Mouse (Mus musculus) midbrain, embryonic 14.5 days (tissue): ENCODE measurements around the gene Ramp1. TPM values are rescaled to one million over a fixed set of nuclear protein-coding genes. Genes with fewer than 3 reads are reported as not detected.

Source experiments
- ATAC-seq: fragments of 200-750 bp; cut with Nextera tagmentation; 2 replicates; pipeline ENCODE4 v1.8.0; 2017; ENCODE audit warnings: moderate number of reproducible peaks, moderate library complexity; ENCODE audit not compliant: low FRiP score, low TSS enrichment
- DNase-seq: peaks from one replicate; pipeline ENCODE4 v3.0.0-alpha.2; 2015
- H3K27ac ChIP-seq: fragments of 300-500 bp; sonication (generic); replicated peaks from 2 replicates; pipeline ENCODE4 v1.5.1; 2014; ENCODE audit warnings: mild to moderate bottlenecking, low read depth, low read length, moderate library complexity
- H3K27me3 ChIP-seq: fragments of 300-500 bp; sonication (generic); 2 replicates; pipeline ENCODE4 v1.6.1; 2014; ENCODE audit warnings: low read length, control low read depth, mixed read lengths; ENCODE audit not compliant: control insufficient read depth, insufficient read depth
- H3K36me3 ChIP-seq: fragments of 300-500 bp; sonication (generic); 2 replicates; pipeline ENCODE4 v1.6.1; 2014; ENCODE audit warnings: low read length, control low read depth; ENCODE audit not compliant: control insufficient read depth, insufficient read depth
- H3K4me1 ChIP-seq: fragments of 300-500 bp; sonication (generic); 2 replicates; pipeline ENCODE4 v1.6.1; 2014; ENCODE audit warnings: mild to moderate bottlenecking, antibody characterized with exemption, low read length, control low read depth; ENCODE audit not compliant: control insufficient read depth, insufficient read depth
- H3K4me2 ChIP-seq: fragments of 300-500 bp; sonication (generic); 2 replicates; pipeline ENCODE4 v1.6.1; 2014; ENCODE audit warnings: mild to moderate bottlenecking, low read length, moderate library complexity
- H3K4me3 ChIP-seq: fragments of 300-500 bp; sonication (generic); replicated peaks from 2 replicates; pipeline ENCODE4 v1.5.1; 2014; ENCODE audit warnings: low read depth, low read length
- H3K9ac ChIP-seq: fragments of 300-500 bp; sonication (generic); replicated peaks from 2 replicates; pipeline ENCODE4 v1.6.1; 2014; ENCODE audit warnings: mild to moderate bottlenecking, low read length, moderate library complexity
- H3K9me3 ChIP-seq: fragments of 300-500 bp; sonication (generic); 2 replicates; pipeline ENCODE4 v1.6.1; 2016; ENCODE audit warnings: low read length, control low read depth, mixed read lengths; ENCODE audit not compliant: control insufficient read depth
- WGBS: fragments of 180-500 bp; shearing (Covaris S2); extraction: QIAGEN DNeasy Blood & Tissue Kit; methylation state at CpG from one replicate; pipeline ENCODE4 v1.1.7; 2014; 5-methylcytosine and 5-hydroxymethylcytosine counted together
- polyA plus RNA-seq: library from polyadenylated mRNA; unstranded; fragments of >200 nt; fragmentation: Nextera tagmentation; extraction: Ambion mirVana; gene quantifications from 2 replicates; pipeline ENCODE4 v1.2.1, GENCODE M21; 2014

Gene Ramp1
- polyA plus RNA-seq, 1 experiment from 2014 or later: 2.6 TPM

- Histone ChIP-seq H3K36me3 (no peaks in the 10 kb centered on the region), H3K4me1 (no peaks in the 10 kb centered on the region), H3K9ac (no peak overlapping the region), H3K4me3 (no peak overlapping the region), H3K9me3 (no peaks in the 10 kb centered on the region), H3K27ac (no peak overlapping the region), H3K27me3 (no peaks in the 10 kb centered on the region), H3K4me2 (no peak overlapping the region)
- 49% methylated on average over 10 of the region's 10 CpGs for WGBS
- no peak for DNase-seq
- no peak for ATAC-seq
Observed at GRCm38 (mm10) chr1:91216504-91217267, 37.1 kb downstream of the Ramp1 start.

DNA sequence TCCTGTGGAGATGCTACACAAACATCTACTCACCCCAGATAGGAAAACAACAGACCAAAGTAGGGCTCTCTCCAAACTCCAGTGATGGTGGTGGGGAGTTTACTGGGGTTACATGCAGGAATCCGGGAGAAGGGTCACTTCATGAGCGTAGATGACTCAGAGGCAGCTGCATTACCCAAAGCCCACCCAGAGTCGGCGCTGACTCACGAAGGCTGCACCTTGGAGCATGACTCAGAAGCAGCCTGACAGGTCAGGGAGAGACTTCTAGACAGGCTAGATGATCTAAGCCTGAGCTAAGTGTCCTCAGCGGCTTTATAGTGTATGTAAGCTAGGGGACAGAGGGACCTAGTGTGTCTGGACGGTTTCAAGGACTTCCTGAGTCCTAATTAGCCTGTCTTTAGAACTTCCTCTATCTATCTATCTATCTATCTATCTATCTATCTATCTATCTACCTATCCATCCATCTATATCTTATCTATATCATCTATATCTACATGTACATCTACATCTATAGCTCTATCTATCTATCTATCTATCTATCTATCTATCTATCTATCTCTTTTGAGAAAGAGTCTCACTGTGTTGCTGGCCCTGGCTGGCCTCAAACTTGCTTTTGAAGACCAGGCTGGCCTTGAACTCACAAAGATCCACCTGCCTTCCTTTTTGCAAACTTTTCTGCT lies 40.2 kb downstream of the Ramp1 start:
- H3K27me3 ChIP-seq: no peaks in the 10 kb centered on the region
- WGBS: 90% methylated on average over 7 of the region's 7 CpGs
- no peak for ATAC-seq
- no peak overlapping the region for H3K4me3 ChIP-seq
- H3K4me1 ChIP-seq: no peaks in the 10 kb centered on the region
- no peak overlapping the region for H3K27ac ChIP-seq
- H3K36me3 ChIP-seq: no peaks in the 10 kb centered on the region
- no peaks in the 10 kb centered on the region for H3K9me3 ChIP-seq
- no peak overlapping the region for H3K9ac ChIP-seq
- DNase-seq: no peak
- no peak overlapping the region for H3K4me2 ChIP-seq

GRCm38 (mm10) chr1:91220322-91220672 lies 40.7 kb downstream of the Ramp1 start:
- WGBS: 91% methylated on average over 3 of the region's 3 CpGs
- no peaks in the 10 kb centered on the region for H3K4me1 ChIP-seq
- H3K9me3 ChIP-seq: no peaks in the 10 kb centered on the region

GRCm38 (mm10) chr1:91226562-91226961 lies 46.9 kb downstream of the Ramp1 start:
- H3K9me3 ChIP-seq: no peaks in the 10 kb centered on the region
- no peak for DNase-seq
- H3K27me3 ChIP-seq: no peaks in the 10 kb centered on the region
- H3K36me3 ChIP-seq: no peaks in the 10 kb centered on the region
- no peak overlapping the region for H3K4me3 ChIP-seq
- 70% methylated on average over 4 of the region's 4 CpGs for WGBS
- H3K4me1 ChIP-seq: no peaks in the 10 kb centered on the region
- ATAC-seq: no peak
- no peak overlapping the region for H3K9ac ChIP-seq
- H3K4me2 ChIP-seq: no peak overlapping the region
- H3K27ac ChIP-seq: no peak overlapping the region

More at GRCm38 (mm10) chr1:91220322-91220672, 40.7 kb downstream of the Ramp1 start:
- H3K9ac ChIP-seq: no peak overlapping the region
- H3K36me3 ChIP-seq: no peaks in the 10 kb centered on the region
- no peak overlapping the region for H3K4me3 ChIP-seq
- no peaks in the 10 kb centered on the region for H3K27me3 ChIP-seq
- H3K27ac ChIP-seq: no peak overlapping the region
- no peak overlapping the region for H3K4me2 ChIP-seq
- DNase-seq: no peak
- no peak for ATAC-seq

- H3K4me2 ChIP-seq: no peak overlapping the region
- H3K27ac ChIP-seq: no peak overlapping the region
- no peak for DNase-seq
- H3K27me3 ChIP-seq: no peaks in the 10 kb centered on the region
- WGBS: 69% methylated on average over 15 of the region's 15 CpGs
- no peaks in the 10 kb centered on the region for H3K9me3 ChIP-seq
- H3K9ac ChIP-seq: no peak overlapping the region
- no peak for ATAC-seq
- H3K36me3 ChIP-seq: no peaks in the 10 kb centered on the region
- H3K4me3 ChIP-seq: no peak overlapping the region
- no peaks in the 10 kb centered on the region for H3K4me1 ChIP-seq
Observed at GRCm38 (mm10) chr1:91227381-91228054, 47.9 kb downstream of the Ramp1 start.

- Histone ChIP-seq H3K9ac (no peak overlapping the region), H3K27me3 (no peaks in the 10 kb centered on the region), H3K4me2 (no peak overlapping the region), H3K4me3 (no peak overlapping the region), H3K9me3 (no peaks in the 10 kb centered on the region), H3K4me1 (no peaks in the 10 kb centered on the region), H3K36me3 (no peaks in the 10 kb centered on the region), H3K27ac (no peak overlapping the region)
- 67% methylated on average over 6 of the region's 6 CpGs for WGBS
- DNase-seq: no peak
- ATAC-seq: no peak
Observed at GRCm38 (mm10) chr1:91231142-91231541, 51.5 kb downstream of the Ramp1 start.

- H3K9me3 ChIP-seq: no peaks in the 10 kb centered on the region
- H3K4me3 ChIP-seq: no peak overlapping the region
- H3K27me3 ChIP-seq: no peaks in the 10 kb centered on the region
- DNase-seq: no peak
- ATAC-seq: no peak
- H3K27ac ChIP-seq: no peak overlapping the region
- WGBS: 62% methylated on average over 5 of the region's 5 CpGs
- H3K4me1 ChIP-seq: no peaks in the 10 kb centered on the region
- no peak overlapping the region for H3K4me2 ChIP-seq
- H3K9ac ChIP-seq: no peak overlapping the region
- H3K36me3 ChIP-seq: no peaks in the 10 kb centered on the region
Observed at GRCm38 (mm10) chr1:91231896-91232295, 52.3 kb downstream of the Ramp1 start.

GRCm38 (mm10) chr1:91235395-91235794 lies 55.8 kb downstream of the Ramp1 start:
- ATAC-seq (no peak), DNase-seq (no peak)
- no peak overlapping the region for H3K9ac ChIP-seq
- H3K27ac ChIP-seq: no peak overlapping the region
- H3K36me3 ChIP-seq: no peaks in the 10 kb centered on the region
- no peaks in the 10 kb centered on the region for H3K4me1 ChIP-seq
- H3K27me3 ChIP-seq: no peaks in the 10 kb centered on the region
- WGBS: 82% methylated on average over 5 of the region's 5 CpGs
- H3K4me3 ChIP-seq: no peak overlapping the region
- H3K4me2 ChIP-seq: no peak overlapping the region
- H3K9me3 ChIP-seq: no peaks in the 10 kb centered on the region
